ENCODE assay signal across 8 mouse cellular contexts in the genomic region with DNA sequence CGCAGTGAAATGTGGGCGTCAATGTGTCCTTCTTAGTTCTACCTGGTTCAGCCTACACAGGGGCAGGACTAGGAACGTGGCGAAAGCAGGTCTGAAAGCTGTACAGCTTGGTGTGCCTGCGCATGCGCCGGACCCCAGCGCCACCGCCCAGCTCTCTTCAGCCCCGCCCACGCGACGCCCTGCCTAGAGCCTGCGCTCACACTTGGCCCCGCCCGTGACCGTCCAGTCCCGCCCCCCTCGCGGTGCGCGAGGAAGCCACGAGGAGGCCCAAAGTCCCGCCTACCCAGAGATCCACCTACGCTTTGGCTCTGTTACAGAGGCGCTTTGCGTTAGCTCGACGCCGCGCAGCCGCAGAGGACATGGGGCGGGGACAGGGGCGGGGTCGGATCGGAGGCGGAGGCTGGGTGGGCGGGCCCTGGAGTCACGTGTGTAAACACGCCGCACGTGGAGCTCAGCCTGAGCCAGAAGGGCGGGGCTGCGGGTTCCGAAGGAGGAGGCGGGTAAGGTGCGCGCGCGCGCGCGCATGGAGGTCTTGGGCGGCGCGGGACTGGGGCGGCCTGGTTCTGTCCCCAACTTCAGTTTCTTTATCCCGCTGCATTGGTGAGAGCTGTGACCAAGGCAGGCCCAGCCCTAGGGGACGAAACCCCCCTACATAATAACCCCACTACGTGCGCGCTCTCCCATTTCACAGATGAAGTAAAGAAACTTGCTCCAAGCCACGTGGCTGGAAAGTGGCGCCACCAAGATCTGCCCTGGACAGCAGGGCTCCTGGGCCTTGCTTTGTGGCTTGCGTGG. TPM values are rescaled to one million over a fixed set of nuclear protein-coding genes. Genes with fewer than 3 reads are reported as not detected.
DNase-seq lines count a peak whose midpoint lies in the region; ATAC-seq lines count a peak whose summit lies in the region.

No protein-coding gene starts in this region.

- H3K4me2 ChIP-seq in hindbrain, embryonic 14.5 days (replicated peaks) = peak overlapping the region; percentile 64

- peaks cover 16% of the 10 kb centered on the region; the same call in 1 of the 2 replicates for H3K27me3 ChIP-seq in hindbrain, embryonic 14.5 days (ENCODE audit: control insufficient read depth, insufficient read depth, low read length)

- no peak overlapping the region for H3K27ac ChIP-seq in hindbrain, embryonic 14.5 days

- H3K4me3 ChIP-seq in hindbrain, embryonic 14.5 days (replicated peaks; ENCODE audit: low read length) = peak overlapping the region; percentile 30

- H3K9me3 ChIP-seq in hindbrain, embryonic 14.5 days (ENCODE audit: control insufficient read depth, low read length) = no peaks in the 10 kb centered on the region

- peak; percentile 98 for ATAC-seq in hindbrain, embryonic 14.5 days (ENCODE audit: low FRiP score)

- WGBS in hindbrain, embryonic 14.5 days = under 1% methylated on average over 64 of the region's 65 CpGs

- DNase-seq in R1 (ENCODE audit: low read depth, low spot score) = peak; percentile 98
- DNase-seq in cerebellum, postnatal 25 days = peak; percentile 99 to 100
- peak; percentile 97 to 99 for DNase-seq in frontal cortex, postnatal 25 days (ENCODE audit: low spot score in 2 of 2)
- DNase-seq in hindbrain, embryonic 14.5 days (ENCODE audit: low spot score) = peak; percentile 98
- peak; percentile 99 for DNase-seq in layer of hippocampus, postnatal 36 days
- peak; percentile 99 for DNase-seq in lung, postnatal 36 days
- DNase-seq in retina, postnatal 1 day = peak; percentile 99
- peak; percentile 98 to 100 for DNase-seq in urinary bladder, adult 18-20 months (ENCODE audit: low spot score in 2 of 2)

- H3K36me3 ChIP-seq in hindbrain, embryonic 14.5 days (replicated peaks; ENCODE audit: control insufficient read depth, insufficient read depth) = no peaks in the 10 kb centered on the region

- peak overlapping the region; percentile 59 for H3K9ac ChIP-seq in hindbrain, embryonic 14.5 days

- peaks cover 13% of the 10 kb centered on the region for H3K4me1 ChIP-seq in hindbrain, embryonic 14.5 days (replicated peaks; ENCODE audit: control insufficient read depth, insufficient read depth, low read length)

RNA-seq across cellular contexts. Expression of a gene that starts 22.4 kb away (rescaled TPM):
- polyA plus RNA-seq in hindbrain, embryonic 14.5 days (2014; fragmentation: Nextera tagmentation; extraction: Ambion mirVana) = 16.8 and 19.6 TPM in 2 replicates
- 10 to 100 TPM; 14.2 to 14.5 TPM for total RNA-seq in layer of hippocampus, postnatal 36 days (2021)
